Mouse (Mus musculus) small intestine, adult 2 months (tissue): ENCODE measurements around the gene Mbnl1. TPM values are rescaled to one million over a fixed set of nuclear protein-coding genes. Genes with fewer than 3 reads are reported as not detected.

Experiments
- H3K27ac ChIP-seq: fragments of 200-500 bp; 2 replicates; pipeline ENCODE4 v1.5.1; 2012; ENCODE audit warnings: low read depth, low read length, control low read depth, inconsistent platforms; ENCODE audit not compliant: insufficient read depth
- H3K27me3 ChIP-seq: fragments of 200-500 bp; 2 replicates; pipeline ENCODE4 v1.6.1; 2012; ENCODE audit warnings: mild to moderate bottlenecking, moderate library complexity, low read length, inconsistent platforms; ENCODE audit not compliant: control insufficient read depth, insufficient read depth
- H3K36me3 ChIP-seq: fragments of 200-500 bp; 2 replicates; pipeline ENCODE4 v1.6.1; 2012; ENCODE audit warnings: mild to moderate bottlenecking, low read length, control low read depth, inconsistent platforms; ENCODE audit not compliant: control insufficient read depth, insufficient read depth
- H3K4me1 ChIP-seq: fragments of 200-500 bp; 2 replicates; pipeline ENCODE4 v1.6.1; 2012; ENCODE audit warnings: low read length, inconsistent platforms, mixed read lengths; ENCODE audit not compliant: control insufficient read depth, insufficient read depth, insufficient read length
- H3K4me3 ChIP-seq: fragments of 200-500 bp; 2 replicates; pipeline ENCODE4 v1.5.1; 2012; ENCODE audit warnings: low read depth, mild to moderate bottlenecking, control low read depth, inconsistent platforms, low read length, moderate library complexity
- CTCF ChIP-seq: fragments of 200-500 bp; IDR thresholded peaks from 2 replicates; pipeline ENCODE4 v1.5.1; 2012; ENCODE audit warnings: low read depth, mild to moderate bottlenecking, control low read depth, inconsistent platforms, low read length, moderate library complexity, mixed read lengths; ENCODE audit not compliant: insufficient replicate concordance, insufficient read length; ENCODE audit errors: extremely low read depth
- POLR2A ChIP-seq: fragments of 200-500 bp; IDR thresholded peaks from 2 replicates; pipeline ENCODE4 v1.6.1; 2012; ENCODE audit warnings: low read depth, mild to moderate bottlenecking, control low read depth, inconsistent platforms, low read length, moderate library complexity
- WGBS: fragments of 180-500 bp; shearing (Covaris S2); methylation state at CpG from one replicate; pipeline ENCODE4 v1.1.7; 2018; 5-methylcytosine and 5-hydroxymethylcytosine counted together
- polyA plus RNA-seq: library from polyadenylated mRNA; depleted of rRNA; stranded (reverse); fragments of >200 nt; gene quantifications from 2 replicates; pipeline ENCODE4 v1.2.3, GENCODE M21; 2012

The Mbnl1 gene
- polyA plus RNA-seq, 1 experiment = 48.7 TPM

- Histone ChIP-seq H3K27ac (no peak overlapping the region), H3K36me3 (peaks cover 8% of the 10 kb centered on the region), H3K27me3 (no peaks in the 10 kb centered on the region), H3K4me1 (peaks cover 16% of the 10 kb centered on the region; the same call in 1 of the 2 replicates), H3K4me3 (no peak overlapping the region)
- 48% methylated on average over 2 of the region's 2 CpGs for WGBS
- TF ChIP-seq CTCF = no peak
- TF ChIP-seq POLR2A = no peak
Observed at GRCm38 (mm10) chr3:60531826-60532225, 59.2 kb downstream of the Mbnl1 start.

GRCm38 (mm10) chr3:60535224-60535623 is 62.6 kb downstream of the Mbnl1 start:
- Histone ChIP-seq H3K27ac (no peak overlapping the region), H3K4me1 (peaks cover 11% of the 10 kb centered on the region; the same call in 1 of the 2 replicates), H3K27me3 (no peaks in the 10 kb centered on the region), H3K36me3 (no peaks in the 10 kb centered on the region), H3K4me3 (no peak overlapping the region)
- 26% methylated on average over 3 of the region's 3 CpGs for WGBS
- TF ChIP-seq POLR2A (no peak), CTCF (no peak)

DNA sequence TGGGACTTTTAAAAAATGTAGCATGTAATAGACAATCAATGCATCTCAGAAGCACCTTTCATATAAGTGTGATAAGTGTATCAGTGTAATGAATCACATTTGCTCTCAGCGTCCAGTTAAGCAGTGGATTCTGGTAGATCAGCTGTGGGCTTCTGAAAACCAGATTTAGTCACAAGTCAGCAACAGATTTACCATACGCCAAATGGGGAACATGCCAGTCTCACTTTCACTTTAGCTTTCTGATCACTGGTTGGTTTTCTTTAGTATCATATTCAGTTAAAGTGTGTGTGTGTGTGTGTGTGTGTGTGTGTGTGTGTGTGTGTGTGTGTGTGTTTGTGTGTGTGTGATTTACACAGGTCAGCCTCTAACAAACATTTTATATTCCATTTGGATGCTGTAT is 64.4 kb downstream of the Mbnl1 start:
- Histone ChIP-seq H3K36me3 (no peaks in the 10 kb centered on the region), H3K4me3 (no peak overlapping the region), H3K4me1 (peaks cover 9% of the 10 kb centered on the region; the same call in 1 of the 2 replicates), H3K27me3 (no peaks in the 10 kb centered on the region), H3K27ac (no peak overlapping the region)
- 20% methylated on average over 2 of the region's 2 CpGs for WGBS
- TF ChIP-seq POLR2A = no peak
- TF ChIP-seq CTCF = no peak

DNA sequence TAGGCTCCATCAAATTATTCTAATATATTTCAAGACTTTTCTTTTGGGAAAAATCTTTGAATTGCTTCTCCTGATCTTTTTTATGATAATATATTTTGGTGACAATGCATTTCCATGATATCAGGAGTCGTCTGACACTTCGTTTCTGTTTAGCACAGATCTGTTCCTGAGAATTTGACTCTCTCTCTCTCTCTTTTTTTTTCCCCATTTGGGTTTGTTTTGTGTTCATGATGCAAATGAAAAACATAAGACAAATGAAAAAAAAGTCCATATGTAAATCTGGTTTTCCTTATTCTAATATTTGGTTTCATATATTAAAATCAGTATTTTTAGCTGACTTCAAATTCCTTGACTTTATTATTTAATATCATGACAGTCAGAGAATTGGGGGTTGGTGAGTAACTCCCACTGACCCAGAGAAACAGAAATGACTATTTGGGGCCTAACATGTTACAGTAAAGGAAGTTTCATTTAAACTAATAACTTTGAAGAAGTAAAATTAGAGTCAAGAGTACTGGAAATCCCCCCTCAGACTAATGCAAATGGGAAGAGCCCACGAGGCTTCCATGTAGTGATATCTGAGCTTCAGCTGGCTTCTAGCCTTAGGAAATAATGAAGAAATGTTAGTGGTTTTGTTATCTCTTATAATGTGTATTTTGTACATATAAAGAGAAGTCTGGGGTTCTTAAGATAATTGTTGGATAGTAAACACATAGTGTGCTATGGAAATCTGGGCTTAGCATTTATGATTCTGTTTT is 65.8 kb downstream of the Mbnl1 start:
- Histone ChIP-seq H3K4me3 (no peak overlapping the region), H3K27me3 (no peaks in the 10 kb centered on the region), H3K4me1 (peaks cover 7% of the 10 kb centered on the region; the same call in 1 of the 2 replicates), H3K27ac (no peak overlapping the region), H3K36me3 (peaks cover 2% of the 10 kb centered on the region; the same call in 1 of the 2 replicates)
- 71% methylated on average over 3 of the region's 3 CpGs for WGBS
- TF ChIP-seq CTCF = no peak
- TF ChIP-seq POLR2A = no peak

DNA sequence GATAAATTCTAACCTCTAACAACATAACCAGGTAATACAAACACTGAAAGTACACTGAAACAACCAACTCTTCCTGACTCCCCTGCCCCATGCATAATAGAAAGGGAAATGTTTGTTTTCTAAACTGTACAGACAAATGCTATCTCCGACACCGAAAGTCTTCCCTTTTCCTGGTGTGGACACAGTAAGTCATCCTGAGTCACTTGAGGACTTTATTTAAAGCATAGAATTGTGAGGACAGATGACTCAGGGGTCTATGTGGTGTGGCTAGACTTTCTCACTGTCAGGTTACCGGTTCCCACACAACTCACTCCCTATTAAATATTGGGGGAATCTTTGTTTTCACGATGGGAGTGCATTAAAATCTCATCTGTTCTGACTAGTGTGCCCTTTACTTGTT is 68.5 kb downstream of the Mbnl1 start:
- Histone ChIP-seq H3K27ac (no peak overlapping the region), H3K4me3 (no peak overlapping the region), H3K36me3 (peaks cover 2% of the 10 kb centered on the region; the same call in 1 of the 2 replicates), H3K27me3 (no peaks in the 10 kb centered on the region), H3K4me1 (peaks cover 2% of the 10 kb centered on the region; the same call in 1 of the 2 replicates)
- TF ChIP-seq POLR2A (no peak), CTCF (no peak)
- 80% methylated on average over 4 of the region's 4 CpGs for WGBS

DNA sequence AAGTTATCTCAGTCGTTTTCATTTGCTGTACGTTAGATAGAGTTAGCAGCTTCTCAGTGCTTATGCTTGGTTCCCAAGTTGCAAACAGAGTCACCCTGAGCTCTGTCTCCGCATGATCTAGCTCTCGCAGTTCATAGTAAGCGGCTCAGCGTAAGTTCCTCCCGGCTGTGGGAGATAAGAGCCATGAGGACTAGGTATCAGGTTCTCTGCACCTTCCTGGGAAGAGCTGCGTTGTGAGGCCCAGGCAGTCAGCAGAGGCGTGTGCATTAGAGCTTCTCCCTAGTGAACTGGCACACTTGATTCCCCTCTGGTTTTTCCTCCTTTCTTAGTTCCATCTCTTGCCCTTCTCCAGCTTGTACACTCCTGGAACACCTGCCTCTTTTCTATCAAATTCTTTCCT is 73.6 kb downstream of the Mbnl1 start:
- 55% methylated on average over 9 of the region's 9 CpGs for WGBS
- Histone ChIP-seq H3K27ac (no peak overlapping the region), H3K27me3 (no peaks in the 10 kb centered on the region), H3K4me3 (no peak overlapping the region), H3K36me3 (peaks cover 8% of the 10 kb centered on the region; the same call in 1 of the 2 replicates), H3K4me1 (no peaks in the 10 kb centered on the region; the same call in 1 of the 2 replicates)
- TF ChIP-seq POLR2A = no peak
- no peak for TF ChIP-seq CTCF

- H3K27ac ChIP-seq = no peak overlapping the region
- WGBS = 98% methylated on average over 4 of the region's 4 CpGs
- H3K36me3 ChIP-seq = peaks cover 10% of the 10 kb centered on the region; the same call in 1 of the 2 replicates
- TF ChIP-seq CTCF (no peak), POLR2A (no peak)
- H3K27me3 ChIP-seq = no peaks in the 10 kb centered on the region
- no peak overlapping the region for H3K4me3 ChIP-seq
- H3K4me1 ChIP-seq = no peaks in the 10 kb centered on the region; the same call in 1 of the 2 replicates
Observed at GRCm38 (mm10) chr3:60546904-60547303, 74.3 kb downstream of the Mbnl1 start.

DNA sequence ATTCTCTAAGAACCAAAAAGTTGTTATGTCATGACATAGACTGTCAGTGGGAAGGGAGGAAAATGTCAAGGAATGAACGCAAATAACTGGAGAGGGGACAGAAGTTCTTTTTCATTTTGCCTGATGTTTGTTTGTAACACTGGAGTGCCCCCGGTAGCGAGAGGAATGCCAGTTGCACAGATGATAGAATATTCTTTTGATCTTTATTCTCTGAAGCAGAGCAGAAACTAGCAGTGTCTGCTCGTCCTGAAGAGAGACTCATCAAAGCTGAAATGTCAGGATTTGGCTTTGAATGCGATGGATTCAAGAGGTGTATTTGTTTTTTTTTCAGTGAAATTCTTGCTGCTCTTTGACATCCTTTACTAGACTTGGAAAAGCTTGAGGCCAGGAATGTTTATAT is 77.9 kb downstream of the Mbnl1 start:
- H3K27ac ChIP-seq = no peak overlapping the region
- no peak for TF ChIP-seq POLR2A
- no peak for TF ChIP-seq CTCF
- 82% methylated on average over 5 of the region's 5 CpGs for WGBS

More for the DNA sequence above, 77.9 kb downstream of the Mbnl1 start:
- H3K36me3 ChIP-seq = peaks cover 9% of the 10 kb centered on the region; the same call in 1 of the 2 replicates
- H3K4me1 ChIP-seq = no peaks in the 10 kb centered on the region
- H3K4me3 ChIP-seq = no peak overlapping the region
- H3K27me3 ChIP-seq = no peaks in the 10 kb centered on the region
